Mouse (Mus musculus): Measurements from ENCODE around the gene Ankrd9. TPM values are rescaled to one million over a fixed set of nuclear protein-coding genes. Genes with fewer than 3 reads are reported as not detected.

Gene Ankrd9
- total RNA-seq, 2 experiments from 2014 or later, result 2.2 to 3.6 TPM

DNA sequence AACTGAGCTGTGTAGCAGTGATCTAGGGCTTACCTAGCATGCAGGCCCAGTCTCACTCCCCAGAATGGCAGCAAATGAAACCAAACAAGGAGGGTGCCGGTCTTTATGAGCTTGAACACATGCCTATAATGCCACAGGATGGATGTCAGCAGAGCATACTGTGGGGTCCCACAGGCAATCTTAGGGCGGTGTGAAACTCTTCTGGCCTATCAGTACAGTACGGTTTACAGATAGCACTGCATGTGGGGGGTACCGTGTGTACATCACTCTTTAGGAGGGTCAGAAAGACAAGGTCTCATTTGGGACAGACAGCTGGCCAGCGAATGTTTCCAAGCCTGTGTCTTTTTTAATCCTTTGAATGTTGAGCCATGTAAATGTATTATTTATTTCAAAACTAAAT lies 6.9 kb downstream of the Ankrd9 start:
- ATAC-seq (replicated peaks; ENCODE audit: low FRiP score, low TSS enrichment, poor library complexity, severe bottlenecking), result no peak

DNA sequence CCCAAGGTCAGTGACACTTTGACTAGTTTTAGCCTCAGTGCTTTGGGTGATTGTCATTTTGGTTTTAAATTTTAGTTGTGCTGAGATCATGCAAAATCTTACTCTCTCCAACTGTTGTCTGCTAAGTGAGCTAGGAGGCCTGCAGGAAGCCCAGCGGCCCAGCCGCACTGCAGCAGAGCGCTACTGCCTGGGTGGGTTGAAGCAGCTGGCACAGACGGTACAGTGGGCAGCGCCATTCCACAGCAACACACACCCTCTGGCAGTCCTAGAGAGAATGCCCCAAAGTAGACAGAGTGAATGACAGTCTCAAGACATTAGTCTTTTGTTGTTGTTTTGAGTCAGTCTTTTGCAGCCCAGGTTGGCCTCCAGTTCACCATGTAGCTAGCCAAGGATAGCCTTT lies 8.4 kb downstream of the Ankrd9 start:
- ATAC-seq (replicated peaks; ENCODE audit: low FRiP score, low TSS enrichment, poor library complexity, severe bottlenecking), result no peak

DNA sequence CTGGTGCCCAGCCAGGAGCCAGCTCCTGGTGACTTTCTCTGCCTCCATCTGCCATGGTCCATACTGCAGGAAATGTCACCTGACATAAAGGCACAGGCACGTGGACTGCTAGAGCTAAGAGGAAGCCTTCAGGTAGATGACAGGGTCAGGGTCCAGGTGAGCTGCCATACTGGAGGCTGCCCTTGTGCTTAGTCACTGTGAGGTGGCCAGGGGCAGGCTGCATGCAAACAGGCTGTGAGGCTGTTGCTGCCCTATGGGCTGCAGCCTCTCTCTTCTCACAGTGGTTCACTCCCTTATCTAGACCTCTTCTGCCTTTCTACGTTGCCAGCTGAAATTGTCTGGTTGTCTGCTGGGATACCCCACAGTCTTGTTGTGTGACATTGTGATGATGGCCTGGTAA lies 11.7 kb downstream of the Ankrd9 start:
- ATAC-seq (replicated peaks; ENCODE audit: low FRiP score, low TSS enrichment, poor library complexity, severe bottlenecking), result peak; percentile 32

DNA sequence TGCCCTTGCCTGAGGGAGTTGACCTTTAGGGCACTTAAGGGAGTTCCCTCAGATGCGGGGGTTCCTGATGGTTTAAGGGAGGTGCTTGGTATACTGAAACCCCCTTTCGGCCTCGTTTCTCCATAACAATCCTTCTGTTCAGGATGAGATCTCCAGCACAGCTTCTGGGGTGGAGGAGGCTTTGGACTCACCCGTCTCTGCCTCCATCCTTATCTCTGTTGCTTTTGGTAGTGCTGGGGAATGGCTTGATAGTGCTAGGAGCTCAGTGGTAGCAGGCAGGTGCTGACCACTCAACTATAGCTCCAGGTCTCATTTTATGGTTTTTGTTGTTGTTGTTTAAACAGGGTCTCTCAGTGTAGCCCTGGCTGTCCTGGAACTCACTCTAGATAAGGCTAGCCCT lies 12.8 kb downstream of the Ankrd9 start:
- peak; percentile 55 for ATAC-seq (replicated peaks; ENCODE audit: low FRiP score, low TSS enrichment, poor library complexity, severe bottlenecking)

DNA sequence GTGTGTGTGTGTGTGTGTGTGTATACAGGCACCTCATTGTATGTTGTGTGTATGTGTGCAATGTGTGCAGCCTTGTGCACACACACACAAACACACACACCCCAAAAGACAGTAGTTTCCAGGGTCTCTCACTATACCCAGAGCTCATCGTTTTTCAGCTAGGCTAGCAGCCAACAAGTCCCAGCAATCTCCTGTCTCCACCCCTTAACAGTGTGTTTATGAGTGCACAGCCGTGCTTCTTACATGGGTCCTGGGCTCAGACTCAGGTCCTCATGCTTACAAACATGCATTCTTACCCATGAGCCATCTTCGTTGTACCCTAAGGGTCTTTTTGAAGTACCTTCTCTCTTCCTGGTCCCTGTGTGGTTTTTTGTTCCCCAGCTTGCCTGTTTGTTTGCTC lies 13.3 kb downstream of the Ankrd9 start:
- peak; percentile 59 for ATAC-seq (replicated peaks; ENCODE audit: low FRiP score, low TSS enrichment, poor library complexity, severe bottlenecking)

DNA sequence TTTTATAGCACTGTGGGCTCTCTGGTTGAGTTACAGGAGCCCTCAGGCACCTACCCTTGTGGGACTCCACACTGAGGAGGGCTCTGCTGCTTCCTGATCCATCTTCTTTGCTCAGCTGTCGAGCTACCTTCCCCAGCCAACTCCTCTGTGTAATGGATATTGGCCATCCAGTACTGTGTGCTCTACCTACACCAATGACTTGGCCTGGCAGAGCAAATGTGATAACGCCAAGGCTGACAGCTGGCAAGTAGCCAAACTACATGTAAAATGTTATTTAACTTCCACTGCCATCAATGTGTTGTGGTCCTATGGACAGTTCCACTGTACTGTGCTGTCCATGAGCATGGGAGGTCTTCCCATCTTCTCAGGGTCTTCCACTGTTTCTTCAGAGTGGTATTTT lies 16.9 kb downstream of the Ankrd9 start:
- ATAC-seq (replicated peaks; ENCODE audit: low FRiP score, low TSS enrichment, poor library complexity, severe bottlenecking), result peak; percentile 69

DNA sequence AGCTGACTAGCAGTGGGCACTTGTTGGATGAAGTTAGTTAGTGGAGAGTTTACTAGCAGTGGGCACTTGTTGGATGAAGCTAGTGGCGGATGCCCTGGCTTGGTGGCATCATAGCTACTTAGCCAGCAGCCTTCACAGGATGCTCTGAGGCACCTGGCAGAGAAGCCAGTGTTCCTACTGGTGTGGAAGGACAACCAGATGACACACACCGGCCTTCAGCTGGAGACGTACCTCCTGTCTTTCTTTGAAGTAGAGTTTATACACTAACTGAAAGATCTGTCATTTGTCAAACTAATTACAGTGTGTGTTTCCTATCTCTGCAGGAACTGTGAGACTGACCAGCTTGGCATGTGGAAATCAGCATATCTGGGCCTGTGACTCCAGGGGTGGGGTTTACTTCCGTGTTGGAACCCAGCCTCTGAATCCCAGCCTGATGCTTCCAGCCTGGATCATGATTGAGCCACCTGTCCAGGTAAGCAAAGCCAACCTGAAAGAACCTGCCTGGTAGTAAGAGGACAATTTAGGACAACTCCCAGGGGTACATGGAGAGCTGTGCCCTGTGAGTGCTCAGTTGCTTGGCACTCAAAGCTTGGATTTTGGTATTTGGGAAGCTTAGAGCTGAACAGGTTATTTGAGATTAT lies 24.4 kb downstream of the Ankrd9 start:
- no peak for ATAC-seq (replicated peaks; ENCODE audit: low FRiP score, low TSS enrichment, poor library complexity, severe bottlenecking)

DNA sequence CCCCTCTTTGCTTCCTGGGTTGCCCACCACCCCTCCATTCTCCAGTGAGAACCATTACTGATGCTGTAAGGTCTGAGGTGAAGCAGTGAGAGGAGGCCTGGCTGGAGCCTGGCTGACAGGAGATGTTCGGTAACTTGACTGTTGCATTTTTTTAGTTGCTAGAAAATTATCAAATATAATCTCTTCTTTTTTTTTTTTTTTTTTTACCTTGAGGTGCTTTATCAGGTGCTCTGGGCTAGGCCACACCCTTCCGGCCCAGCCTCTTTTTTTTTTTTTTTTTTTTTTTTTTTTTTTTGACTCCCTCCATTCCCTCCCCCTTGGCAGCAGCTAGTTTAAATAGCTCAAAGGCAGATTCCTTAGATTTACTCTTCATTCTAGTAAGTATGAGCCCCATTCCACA lies 24.9 kb downstream of the Ankrd9 start:
- ATAC-seq (replicated peaks; ENCODE audit: low FRiP score, low TSS enrichment, poor library complexity, severe bottlenecking), result 0 out of 2 replicates have a peak, but pooled peaks have one; percentile 27

DNA sequence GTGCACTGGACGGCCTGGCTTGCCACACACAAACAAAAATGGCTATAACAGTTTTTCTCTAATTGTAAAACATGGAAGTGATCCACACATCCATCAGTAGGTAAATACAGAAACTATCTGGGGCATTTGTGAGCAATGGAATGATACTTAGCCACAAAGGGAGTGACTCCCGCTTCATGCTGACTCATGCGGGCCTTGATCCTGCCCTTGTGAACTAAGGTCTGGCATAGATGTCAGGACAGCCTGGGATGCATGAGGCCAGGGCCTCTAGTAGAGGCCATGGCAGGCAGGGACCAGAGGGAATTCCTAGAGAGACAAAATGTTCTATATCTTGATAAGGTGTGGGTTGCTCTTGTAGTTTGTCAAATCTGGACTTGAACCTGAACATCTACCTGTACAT lies 25.4 kb downstream of the Ankrd9 start:
- ATAC-seq (replicated peaks; ENCODE audit: low FRiP score, low TSS enrichment, poor library complexity, severe bottlenecking), result no peak

DNA sequence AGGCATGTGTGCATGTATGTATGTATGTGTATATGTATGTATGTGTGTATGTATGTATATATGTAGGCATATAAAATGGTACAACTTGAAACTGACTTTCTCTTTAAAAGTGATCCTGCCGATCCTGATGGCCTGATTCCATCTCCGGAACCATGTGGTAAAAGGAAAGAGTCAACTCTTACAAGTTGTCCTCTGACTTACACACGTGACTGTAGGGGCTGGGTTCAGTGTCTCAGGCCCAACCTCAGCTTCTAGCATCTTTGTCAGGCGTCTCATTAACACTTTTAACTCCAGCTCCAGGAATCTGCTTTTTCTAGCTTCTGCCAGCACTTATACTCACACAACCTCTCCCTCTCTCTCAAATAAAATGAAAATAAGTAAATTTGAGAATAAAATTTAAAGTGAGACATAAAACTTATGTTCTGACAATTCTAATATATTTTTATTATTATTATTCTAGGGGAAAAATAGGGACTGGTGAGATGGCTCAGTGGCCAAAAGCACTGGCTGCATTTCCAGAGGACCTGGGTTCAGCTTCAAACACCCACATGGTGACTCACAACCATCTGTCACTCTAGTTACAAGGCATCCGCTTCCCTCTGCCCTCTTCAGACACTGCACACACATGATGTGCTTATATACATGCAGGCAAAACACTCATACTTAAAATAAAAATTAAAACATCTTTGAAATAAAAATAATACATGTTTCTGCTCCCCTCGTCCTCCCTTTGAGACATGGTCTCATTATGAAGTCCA lies 26.0 kb downstream of the Ankrd9 start:
- no peak for ATAC-seq (replicated peaks; ENCODE audit: low FRiP score, low TSS enrichment, poor library complexity, severe bottlenecking)

DNA sequence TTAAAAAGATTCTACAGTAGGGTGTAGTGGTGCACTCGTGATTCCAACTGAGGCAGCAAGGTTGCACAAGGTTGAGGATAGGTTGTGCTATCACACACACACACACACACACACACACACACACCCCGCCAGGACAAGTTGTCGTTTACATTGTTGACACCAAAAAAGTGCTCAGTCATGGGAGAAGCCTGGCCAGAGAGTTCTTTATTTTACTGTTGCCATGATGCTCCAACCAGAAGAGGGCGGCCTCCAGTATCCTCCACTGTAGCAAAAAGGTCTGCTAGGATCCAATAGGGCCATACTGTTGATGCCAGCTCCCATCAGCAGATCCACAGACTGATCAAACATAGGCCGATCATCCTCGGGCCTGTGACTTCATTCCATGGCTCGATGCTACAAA lies 27.6 kb downstream of the Ankrd9 start:
- ATAC-seq (replicated peaks; ENCODE audit: low FRiP score, low TSS enrichment, poor library complexity, severe bottlenecking), result peak; percentile 20

DNA sequence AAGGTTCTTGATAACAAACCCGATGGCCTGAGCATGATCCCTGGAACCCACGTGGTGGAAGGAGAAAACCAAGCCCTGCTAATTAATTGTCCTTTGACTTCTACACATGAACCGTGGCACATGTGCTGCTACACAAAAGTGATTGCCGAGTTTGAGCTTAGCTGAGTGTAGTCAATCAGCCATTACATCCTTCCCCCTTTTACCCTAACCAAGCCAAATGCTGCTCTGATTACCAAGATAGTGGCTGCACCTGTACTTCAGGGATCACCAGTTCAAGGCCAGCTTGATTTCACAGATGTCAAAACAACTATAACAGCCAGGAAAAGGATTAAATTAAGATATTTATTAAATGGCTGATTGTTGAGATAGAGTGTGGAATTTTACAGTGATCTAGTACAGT lies 28.7 kb downstream of the Ankrd9 start:
- ATAC-seq (replicated peaks; ENCODE audit: low FRiP score, low TSS enrichment, poor library complexity, severe bottlenecking), result no peak

DNA sequence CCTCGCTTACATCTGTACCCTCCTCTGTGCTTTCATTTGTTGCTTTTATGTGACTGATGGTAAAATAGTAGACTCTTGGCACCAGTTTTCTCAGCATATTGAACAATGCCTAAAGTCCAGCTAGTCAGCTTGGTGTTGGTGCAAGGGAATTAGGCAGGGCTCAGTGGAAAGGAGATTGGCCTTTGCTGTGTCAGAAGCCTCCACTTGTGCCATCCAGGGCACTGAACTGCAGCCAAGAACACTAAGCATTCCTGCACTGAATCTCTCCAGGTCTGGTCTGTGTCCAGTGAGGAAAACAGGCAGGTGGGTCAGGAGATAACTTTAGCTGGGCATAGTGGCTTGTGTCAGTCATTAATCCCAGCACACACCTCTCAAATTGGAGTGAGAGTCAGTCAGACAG lies 29.4 kb downstream of the Ankrd9 start:
- no peak for ATAC-seq (replicated peaks; ENCODE audit: low FRiP score, low TSS enrichment, poor library complexity, severe bottlenecking)

DNA sequence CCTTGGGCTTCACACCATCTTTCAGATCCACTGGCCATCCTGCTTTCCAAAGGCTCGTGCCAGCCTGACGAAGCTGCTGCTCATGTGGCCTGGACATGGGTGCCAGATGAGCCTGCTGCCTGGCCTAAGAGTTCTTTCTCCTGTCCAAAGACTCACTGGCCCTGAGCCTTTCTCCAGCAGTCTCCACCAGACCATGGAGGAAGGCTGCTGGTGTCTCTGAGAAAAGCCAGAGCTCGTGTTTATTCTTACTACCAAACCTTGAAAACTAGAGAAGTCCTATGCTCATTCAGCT lies 30.0 kb downstream of the Ankrd9 start:
- ATAC-seq (replicated peaks; ENCODE audit: low FRiP score, low TSS enrichment, poor library complexity, severe bottlenecking), result no peak

DNA sequence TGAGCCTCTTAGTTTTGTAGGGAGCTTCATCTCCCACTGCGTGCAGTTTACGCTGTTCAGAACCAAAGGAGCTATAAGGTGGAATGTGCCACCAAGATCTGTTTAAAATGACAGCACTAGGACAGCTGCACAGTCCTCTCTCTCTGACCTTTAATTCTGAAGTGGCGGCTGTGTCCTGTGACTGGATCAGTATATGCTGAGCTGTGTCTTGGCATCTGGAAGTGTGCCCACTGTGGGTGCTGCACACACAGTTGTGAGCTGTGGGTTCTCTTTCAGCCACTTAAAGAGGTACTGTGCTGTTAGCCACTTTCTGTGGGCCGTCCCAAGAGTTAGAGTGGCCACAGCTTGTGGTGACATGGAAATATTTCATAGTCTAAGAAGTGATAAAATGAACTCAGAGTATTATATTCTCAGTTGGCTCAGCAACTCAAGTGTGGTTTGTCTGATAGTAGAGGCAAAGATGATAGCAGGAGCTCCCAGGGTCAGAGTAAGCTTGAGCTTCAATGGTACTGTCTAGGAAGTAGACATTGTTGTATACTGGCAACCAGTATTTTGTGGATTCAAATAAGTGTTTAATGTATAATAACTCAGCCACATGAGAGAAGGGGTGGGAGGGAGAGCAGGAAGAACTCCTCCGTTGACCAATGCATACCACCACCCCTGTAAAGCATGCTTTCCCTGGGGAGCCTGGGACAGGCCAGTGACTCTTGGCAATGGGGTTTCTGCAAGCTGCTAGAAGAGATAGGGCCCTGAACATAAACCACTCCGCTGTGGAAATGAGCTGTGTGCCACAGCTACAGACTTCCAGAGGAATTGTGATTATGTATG lies 30.5 kb downstream of the Ankrd9 start:
- peak; percentile 85 for ATAC-seq (replicated peaks; ENCODE audit: low FRiP score, low TSS enrichment, poor library complexity, severe bottlenecking)

DNA sequence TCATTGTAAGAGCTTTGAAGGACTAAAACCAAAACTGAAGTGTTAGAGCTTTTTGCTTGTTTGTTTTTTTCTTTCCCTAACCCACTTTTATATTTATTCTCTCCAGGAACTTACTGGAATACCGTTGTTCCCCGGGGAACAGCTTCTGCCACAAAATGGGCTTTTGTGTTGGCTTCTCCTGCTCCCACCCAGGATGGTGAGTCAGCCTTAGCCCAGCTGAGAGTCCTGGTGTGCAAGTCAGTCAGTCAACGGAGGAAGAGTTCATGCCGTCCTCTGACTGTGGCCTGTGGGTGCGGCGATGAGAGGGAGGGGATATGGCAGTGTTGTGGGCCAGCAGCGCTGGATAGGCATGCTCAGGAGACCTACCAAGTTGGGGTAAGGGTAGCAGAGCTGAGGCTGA lies 32.6 kb downstream of the Ankrd9 start:
- ATAC-seq (replicated peaks; ENCODE audit: low FRiP score, low TSS enrichment, poor library complexity, severe bottlenecking), result no peak

DNA sequence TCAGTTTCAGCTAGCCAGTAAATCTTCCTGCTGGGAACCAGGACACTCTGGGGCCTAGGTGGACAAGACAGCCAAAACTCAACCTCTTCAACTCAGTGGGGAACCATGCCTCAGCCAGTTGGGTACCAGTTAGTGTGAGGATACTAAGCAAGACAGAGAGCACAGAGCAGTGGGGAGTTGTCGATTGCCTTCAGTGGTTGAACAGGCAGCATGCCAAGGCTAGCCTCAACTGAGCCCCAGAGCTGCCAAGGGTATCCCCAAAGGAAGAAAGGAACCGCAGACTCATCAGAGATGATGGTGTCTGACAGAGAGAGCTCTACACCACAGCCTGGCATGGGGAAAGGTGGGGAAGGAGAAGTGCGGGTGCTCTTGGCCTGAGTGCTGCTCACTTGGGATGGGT lies 38.0 kb downstream of the Ankrd9 start:
- ATAC-seq (replicated peaks; ENCODE audit: low FRiP score, low TSS enrichment, poor library complexity, severe bottlenecking), result 0 out of 2 replicates have a peak, but pooled peaks have one; percentile 12

DNA sequence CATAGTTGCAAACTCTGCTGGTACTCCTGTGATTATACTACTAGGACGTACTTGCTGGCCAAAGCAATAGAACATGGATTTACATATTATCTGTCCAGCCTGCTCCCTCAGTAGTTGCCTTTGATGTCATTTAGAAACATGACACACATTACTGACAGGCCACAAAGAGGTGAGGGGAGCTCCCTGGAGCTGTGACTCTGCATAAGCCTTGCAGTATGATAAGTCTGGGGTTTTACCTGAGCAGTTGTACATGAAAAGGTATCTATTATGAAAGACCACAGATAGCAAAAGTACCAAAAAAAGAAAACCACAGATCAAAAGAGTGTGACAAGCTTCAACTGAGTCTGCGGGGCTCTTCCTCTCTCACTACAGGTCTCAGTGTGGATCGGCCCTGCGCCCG lies 39.5 kb downstream of the Ankrd9 start:
- no peak for ATAC-seq (replicated peaks; ENCODE audit: low FRiP score, low TSS enrichment, poor library complexity, severe bottlenecking)

DNA sequence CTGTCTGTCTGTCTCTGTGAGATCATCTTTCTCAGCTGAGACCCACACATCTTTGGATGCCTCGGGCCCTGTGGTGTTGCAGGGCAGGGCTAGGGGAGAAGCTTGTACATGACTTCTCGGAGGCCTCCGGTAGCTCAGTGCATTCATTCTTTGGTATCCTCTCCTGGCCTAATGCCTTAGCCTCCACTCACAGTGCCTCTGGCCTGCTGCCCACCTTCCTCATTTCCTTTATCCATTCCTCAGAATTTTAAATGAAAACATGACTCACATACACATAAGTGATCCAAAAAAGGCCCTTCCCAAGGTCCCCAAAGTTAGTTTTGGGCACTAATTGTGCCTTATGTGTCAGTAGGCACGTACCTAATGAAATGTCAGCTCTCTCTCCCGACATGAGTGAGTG lies 41.3 kb downstream of the Ankrd9 start:
- ATAC-seq (replicated peaks; ENCODE audit: low FRiP score, low TSS enrichment, poor library complexity, severe bottlenecking), result no peak

DNA sequence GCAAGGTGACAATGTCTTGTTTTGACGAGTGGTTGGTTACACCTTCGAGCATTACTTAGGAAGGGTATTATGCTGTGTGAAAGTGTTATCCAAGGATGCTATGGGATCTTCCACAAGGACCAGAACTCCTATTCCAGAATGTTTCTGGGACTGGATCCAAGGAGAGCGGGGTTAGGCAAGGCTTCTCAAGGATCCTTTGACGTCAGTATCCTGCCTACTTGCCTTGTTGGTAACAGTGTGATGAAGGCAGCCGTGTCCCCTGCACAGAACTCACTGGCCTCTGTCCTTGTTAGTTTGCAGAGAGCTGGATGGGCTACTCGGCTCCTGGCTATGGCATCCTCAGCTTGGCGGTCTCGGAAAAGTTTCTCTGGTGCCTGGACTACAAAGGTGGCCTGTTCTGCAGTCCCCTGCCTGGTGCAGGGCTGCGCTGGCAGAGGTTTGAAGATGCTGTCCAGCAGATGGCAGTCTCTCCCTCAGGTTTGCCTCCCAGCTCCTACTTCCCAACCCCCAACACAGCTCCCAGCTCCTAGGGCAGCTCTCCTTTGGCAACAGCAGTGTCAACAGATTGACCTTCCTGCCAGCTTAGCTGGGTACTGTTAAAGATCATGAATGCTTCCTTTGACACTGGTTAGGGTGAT lies 42.7 kb downstream of the Ankrd9 start:
- peak; percentile 72 for ATAC-seq (replicated peaks; ENCODE audit: low FRiP score, low TSS enrichment, poor library complexity, severe bottlenecking)

Measured in megakaryocyte-erythroid progenitor cell, adult 5-6 weeks (primary cell).